Mouse (Mus musculus) spleen, postnatal 10 days (tissue): Measurements from ENCODE around the gene Fbxo48.

Source experiments
- DNase-seq, 2 experiments: peaks; one replicate each; pipeline ENCODE4 v3.0.0; 2021 to 2022; ENCODE audit warnings: low spot score in 2 of 2

The Fbxo48 gene

GRCm38 (mm10) chr11:16969650-16970049 is 18.5 kb downstream of the Fbxo48 start:
- no peak for DNase-seq

GRCm38 (mm10) chr11:16972027-16972426 is 20.9 kb downstream of the Fbxo48 start:
- DNase-seq: no peak

- no peak for DNase-seq
These were observed 21.9 kb downstream of the Fbxo48 start for GRCm38 (mm10) chr11:16973086-16973485.

- peak in 1 of 2 experiments; percentile 20 for DNase-seq
These were observed 25.8 kb downstream of the Fbxo48 start for GRCm38 (mm10) chr11:16976937-16977336.

- no peak for DNase-seq
These were observed 26.4 kb downstream of the Fbxo48 start for GRCm38 (mm10) chr11:16977611-16978010.

- DNase-seq: peak in 1 of 2 experiments; percentile 54
These were observed 27.1 kb downstream of the Fbxo48 start for GRCm38 (mm10) chr11:16978161-16978707.

- DNase-seq: no peak
These were observed 35.5 kb downstream of the Fbxo48 start for GRCm38 (mm10) chr11:16986550-16987187.

GRCm38 (mm10) chr11:16987745-16988328 is 36.7 kb downstream of the Fbxo48 start:
- DNase-seq: no peak

GRCm38 (mm10) chr11:16989885-16990284 is 38.7 kb downstream of the Fbxo48 start:
- no peak for DNase-seq

GRCm38 (mm10) chr11:16992880-16993279 is 41.7 kb downstream of the Fbxo48 start:
- no peak for DNase-seq

GRCm38 (mm10) chr11:16996818-16997217 is 45.6 kb downstream of the Fbxo48 start:
- DNase-seq: no peak

GRCm38 (mm10) chr11:16997465-16997864 is 46.3 kb downstream of the Fbxo48 start:
- no peak for DNase-seq

GRCm38 (mm10) chr11:16999387-16999786 is 48.2 kb downstream of the Fbxo48 start:
- no peak for DNase-seq

GRCm38 (mm10) chr11:16999933-17000332 is 48.8 kb downstream of the Fbxo48 start:
- DNase-seq: no peak

GRCm38 (mm10) chr11:17000353-17001334 is 49.5 kb downstream of the Fbxo48 start:
- DNase-seq: no peak

- no peak for DNase-seq
These were observed 51.7 kb downstream of the Fbxo48 start for GRCm38 (mm10) chr11:17002739-17003373.

- DNase-seq: no peak
These were observed 52.6 kb downstream of the Fbxo48 start for GRCm38 (mm10) chr11:17003757-17004156.
